Mouse (Mus musculus): ENCODE data around the gene Scn4b. TPM values are rescaled to one million over a fixed set of nuclear protein-coding genes. Genes with fewer than 3 reads are reported as not detected.

Gene Scn4b
- polyA plus RNA-seq, 1 experiment from 2014 or later, result 0.54 TPM

GRCm38 (mm10) chr9:45105596-45106374, 32.4 kb upstream of the Scn4b start:
- no peaks in the 10 kb centered on the region for H3K9me3 ChIP-seq (replicated peaks; ENCODE audit: control insufficient read depth, low read length)
- no peak overlapping the region for H3K4me2 ChIP-seq (ENCODE audit: low read depth, low read length)
- no peaks in the 10 kb centered on the region for H3K4me1 ChIP-seq (ENCODE audit: control insufficient read depth, insufficient read depth, low read length)
- 74% methylated on average over 2 of the region's 2 CpGs for WGBS
- H3K27me3 ChIP-seq (ENCODE audit: control insufficient read depth, insufficient read depth, low read length), result no peaks in the 10 kb centered on the region
- H3K36me3 ChIP-seq (ENCODE audit: control insufficient read depth, insufficient read depth, low read length), result no peaks in the 10 kb centered on the region
- no peak overlapping the region for H3K4me3 ChIP-seq (replicated peaks; ENCODE audit: low read length)
- ATAC-seq (ENCODE audit: insufficient read depth, low FRiP score), result no peak
- H3K9ac ChIP-seq (ENCODE audit: low read length), result no peak overlapping the region
- H3K27ac ChIP-seq (ENCODE audit: low read length), result no peak overlapping the region

- peak; percentile 66; the same call in 1 of the 2 replicates for ATAC-seq (ENCODE audit: insufficient read depth, low FRiP score)
- no peaks in the 10 kb centered on the region for H3K36me3 ChIP-seq (ENCODE audit: control insufficient read depth, insufficient read depth, low read length)
- peak overlapping the region; percentile 67 for H3K9ac ChIP-seq (ENCODE audit: low read length)
- peaks cover 12% of the 10 kb centered on the region for H3K4me1 ChIP-seq (ENCODE audit: control insufficient read depth, insufficient read depth, low read length)
- no peaks in the 10 kb centered on the region; the same call in 1 of the 2 replicates for H3K27me3 ChIP-seq (ENCODE audit: control insufficient read depth, insufficient read depth, low read length)
- peak overlapping the region; percentile 48 for H3K4me3 ChIP-seq (replicated peaks; ENCODE audit: low read length)
- 3% methylated on average over 14 of the region's 14 CpGs for WGBS
- H3K9me3 ChIP-seq (replicated peaks; ENCODE audit: control insufficient read depth, low read length), result no peaks in the 10 kb centered on the region
- H3K4me2 ChIP-seq (ENCODE audit: low read depth, low read length), result peak overlapping the region; percentile 62
- no peak overlapping the region for H3K27ac ChIP-seq (ENCODE audit: low read length)
Measured at GRCm38 (mm10) chr9:45115706-45116105, 22.5 kb upstream of the Scn4b start.

- Histone ChIP-seq H3K27me3 (ENCODE audit: control insufficient read depth, insufficient read depth, low read length) (no peaks in the 10 kb centered on the region; the same call in 1 of the 2 replicates), H3K36me3 (ENCODE audit: control insufficient read depth, insufficient read depth, low read length) (no peaks in the 10 kb centered on the region), H3K27ac (ENCODE audit: low read length) (no peak overlapping the region), H3K4me1 (ENCODE audit: control insufficient read depth, insufficient read depth, low read length) (peaks cover 12% of the 10 kb centered on the region), H3K9ac (ENCODE audit: low read length) (no peak overlapping the region), H3K4me3 (replicated peaks; ENCODE audit: low read length) (no peak overlapping the region), H3K4me2 (ENCODE audit: low read depth, low read length) (no peak overlapping the region), H3K9me3 (replicated peaks; ENCODE audit: control insufficient read depth, low read length) (no peaks in the 10 kb centered on the region)
- 48% methylated on average over 9 of the region's 9 CpGs for WGBS
- no peak for ATAC-seq (ENCODE audit: insufficient read depth, low FRiP score)
Measured at GRCm38 (mm10) chr9:45116819-45117218, 21.4 kb upstream of the Scn4b start.

- Histone ChIP-seq H3K9ac (ENCODE audit: low read length) (peak within 1 kb of the TSS; percentile 75), H3K4me3 (replicated peaks; ENCODE audit: low read length) (peak within 1 kb of the TSS; percentile 60), H3K36me3 (ENCODE audit: control insufficient read depth, insufficient read depth, low read length) (no peaks in the 10 kb centered on the region), H3K9me3 (replicated peaks; ENCODE audit: control insufficient read depth, low read length) (no peaks in the 10 kb centered on the region), H3K27ac (ENCODE audit: low read length) (peak within 1 kb of the TSS; percentile 58), H3K4me1 (ENCODE audit: control insufficient read depth, insufficient read depth, low read length) (peaks cover 15% of the 10 kb centered on the region), H3K4me2 (ENCODE audit: low read depth, low read length) (peak within 1 kb of the TSS; percentile 61), H3K27me3 (ENCODE audit: control insufficient read depth, insufficient read depth, low read length) (no peaks in the 10 kb centered on the region; the same call in 1 of the 2 replicates)
- no peak for ATAC-seq (ENCODE audit: insufficient read depth, low FRiP score)
- 2% methylated on average over 13 of the region's 13 CpGs for WGBS
Measured at GRCm38 (mm10) chr9:45117741-45118431, 20.3 kb upstream of the Scn4b start, which contains the start of gene Scn2b. Gene Scn2b (plus strand): TSS chr9:45117782.

GRCm38 (mm10) chr9:45118552-45118951, 19.6 kb upstream of the Scn4b start:
- H3K9ac ChIP-seq (ENCODE audit: low read length), result peak overlapping the region; percentile 75
- H3K4me2 ChIP-seq (ENCODE audit: low read depth, low read length), result peak overlapping the region; percentile 61
- H3K4me1 ChIP-seq (ENCODE audit: control insufficient read depth, insufficient read depth, low read length), result peaks cover 15% of the 10 kb centered on the region
- H3K9me3 ChIP-seq (replicated peaks; ENCODE audit: control insufficient read depth, low read length), result no peaks in the 10 kb centered on the region
- no peak for ATAC-seq (ENCODE audit: insufficient read depth, low FRiP score)
- H3K27me3 ChIP-seq (ENCODE audit: control insufficient read depth, insufficient read depth, low read length), result no peaks in the 10 kb centered on the region; the same call in 1 of the 2 replicates
- WGBS, result 21% methylated on average over 10 of the region's 10 CpGs
- no peaks in the 10 kb centered on the region for H3K36me3 ChIP-seq (ENCODE audit: control insufficient read depth, insufficient read depth, low read length)
- peak overlapping the region; percentile 60 for H3K4me3 ChIP-seq (replicated peaks; ENCODE audit: low read length)
- no peak overlapping the region for H3K27ac ChIP-seq (ENCODE audit: low read length)

GRCm38 (mm10) chr9:45119316-45119953, 18.8 kb upstream of the Scn4b start:
- ATAC-seq (ENCODE audit: insufficient read depth, low FRiP score), result no peak
- H3K27ac ChIP-seq (ENCODE audit: low read length), result no peak overlapping the region
- H3K27me3 ChIP-seq (ENCODE audit: control insufficient read depth, insufficient read depth, low read length), result no peaks in the 10 kb centered on the region; the same call in 1 of the 2 replicates
- no peak overlapping the region for H3K4me3 ChIP-seq (replicated peaks; ENCODE audit: low read length)
- no peak overlapping the region for H3K4me2 ChIP-seq (ENCODE audit: low read depth, low read length)
- no peaks in the 10 kb centered on the region for H3K36me3 ChIP-seq (ENCODE audit: control insufficient read depth, insufficient read depth, low read length)
- WGBS, result 91% methylated on average over 8 of the region's 8 CpGs
- H3K9ac ChIP-seq (ENCODE audit: low read length), result no peak overlapping the region
- H3K4me1 ChIP-seq (ENCODE audit: control insufficient read depth, insufficient read depth, low read length), result peaks cover 15% of the 10 kb centered on the region
- no peaks in the 10 kb centered on the region for H3K9me3 ChIP-seq (replicated peaks; ENCODE audit: control insufficient read depth, low read length)

- H3K27me3 ChIP-seq (ENCODE audit: control insufficient read depth, insufficient read depth, low read length), result no peaks in the 10 kb centered on the region; the same call in 1 of the 2 replicates
- no peak overlapping the region for H3K9ac ChIP-seq (ENCODE audit: low read length)
- no peaks in the 10 kb centered on the region for H3K36me3 ChIP-seq (ENCODE audit: control insufficient read depth, insufficient read depth, low read length)
- no peak for ATAC-seq (ENCODE audit: insufficient read depth, low FRiP score)
- H3K27ac ChIP-seq (ENCODE audit: low read length), result no peak overlapping the region
- no peak overlapping the region for H3K4me3 ChIP-seq (replicated peaks; ENCODE audit: low read length)
- no peak overlapping the region for H3K4me2 ChIP-seq (ENCODE audit: low read depth, low read length)
- H3K4me1 ChIP-seq (ENCODE audit: control insufficient read depth, insufficient read depth, low read length), result peaks cover 15% of the 10 kb centered on the region
- H3K9me3 ChIP-seq (replicated peaks; ENCODE audit: control insufficient read depth, low read length), result no peaks in the 10 kb centered on the region
- WGBS, result 87% methylated on average over 14 of the region's 14 CpGs
Measured at GRCm38 (mm10) chr9:45119954-45120530, 18.2 kb upstream of the Scn4b start.

GRCm38 (mm10) chr9:45120567-45120966, 17.6 kb upstream of the Scn4b start:
- ATAC-seq (ENCODE audit: insufficient read depth, low FRiP score), result no peak
- no peaks in the 10 kb centered on the region for H3K9me3 ChIP-seq (replicated peaks; ENCODE audit: control insufficient read depth, low read length)
- 84% methylated on average over 6 of the region's 6 CpGs for WGBS
- no peak overlapping the region for H3K27ac ChIP-seq (ENCODE audit: low read length)
- no peak overlapping the region for H3K4me2 ChIP-seq (ENCODE audit: low read depth, low read length)
- H3K4me3 ChIP-seq (replicated peaks; ENCODE audit: low read length), result no peak overlapping the region
- H3K36me3 ChIP-seq (ENCODE audit: control insufficient read depth, insufficient read depth, low read length), result no peaks in the 10 kb centered on the region
- no peaks in the 10 kb centered on the region; the same call in 1 of the 2 replicates for H3K27me3 ChIP-seq (ENCODE audit: control insufficient read depth, insufficient read depth, low read length)
- H3K4me1 ChIP-seq (ENCODE audit: control insufficient read depth, insufficient read depth, low read length), result peaks cover 15% of the 10 kb centered on the region
- no peak overlapping the region for H3K9ac ChIP-seq (ENCODE audit: low read length)

All from stomach, embryonic 16.5 days (tissue).